Mouse (Mus musculus) embryonic facial prominence, embryonic 15.5 days (tissue): ENCODE results near the gene Gm12248. TPM values are rescaled to one million over a fixed set of nuclear protein-coding genes. Genes with fewer than 3 reads are reported as not detected.
"Not testable (repeated sequence)": the region's sequence is repeated elsewhere in the genome, so short reads cannot be mapped to it uniquely, and the experiment has no call there.

Source experiments
- ATAC-seq: fragments of 200-750 bp; cut with Nextera tagmentation; 2 replicates; pipeline ENCODE4 v1.8.0; 2017; ENCODE audit warnings: low read depth, moderate TSS enrichment; ENCODE audit not compliant: insufficient number of reproducible peaks, low FRiP score, low TSS enrichment
- H3K27ac ChIP-seq: fragments of 300-500 bp; sonication (generic); replicated peaks from 2 replicates; pipeline ENCODE4 v1.5.1; 2015; ENCODE audit warnings: mild to moderate bottlenecking, inconsistent platforms
- H3K27me3 ChIP-seq: fragments of 300-500 bp; sonication (generic); 2 replicates; pipeline ENCODE4 v1.6.1; 2015; ENCODE audit warnings: inconsistent platforms
- H3K36me3 ChIP-seq: fragments of 300-500 bp; sonication (generic); 2 replicates; pipeline ENCODE4 v1.6.1; 2015; ENCODE audit warnings: mild to moderate bottlenecking, inconsistent platforms
- H3K4me1 ChIP-seq: fragments of 300-500 bp; sonication (generic); 2 replicates; pipeline ENCODE4 v1.6.1; 2015; ENCODE audit warnings: inconsistent platforms
- H3K4me2 ChIP-seq: fragments of 300-500 bp; sonication (generic); replicated peaks from 2 replicates; pipeline ENCODE4 v1.6.1; 2015; ENCODE audit warnings: mild to moderate bottlenecking, inconsistent platforms
- H3K4me3 ChIP-seq: fragments of 300-500 bp; sonication (generic); replicated peaks from 2 replicates; pipeline ENCODE4 v1.5.1; 2015; ENCODE audit warnings: mild to moderate bottlenecking, inconsistent platforms
- H3K9ac ChIP-seq: fragments of 300-500 bp; sonication (generic); 2 replicates; pipeline ENCODE4 v1.6.1; 2015; ENCODE audit warnings: inconsistent platforms
- H3K9me3 ChIP-seq: fragments of 300-500 bp; sonication (generic); replicated peaks from 2 replicates; pipeline ENCODE4 v1.6.1; 2016; ENCODE audit warnings: inconsistent platforms
- WGBS: fragments of 180-500 bp; shearing (Covaris S2); methylation state at CpG from one replicate; pipeline ENCODE4 v1.1.7; 2015; 5-methylcytosine and 5-hydroxymethylcytosine counted together
- polyA plus RNA-seq: library from polyadenylated mRNA; unstranded; fragments of >200 nt; fragmentation: Nextera tagmentation; extraction: Ambion mirVana; gene quantifications from 2 replicates; pipeline ENCODE4 v1.2.1, GENCODE M21; 2015

Gm12248 gene
- polyA plus RNA-seq, 1 experiment from 2014 or later: not detected

DNA sequence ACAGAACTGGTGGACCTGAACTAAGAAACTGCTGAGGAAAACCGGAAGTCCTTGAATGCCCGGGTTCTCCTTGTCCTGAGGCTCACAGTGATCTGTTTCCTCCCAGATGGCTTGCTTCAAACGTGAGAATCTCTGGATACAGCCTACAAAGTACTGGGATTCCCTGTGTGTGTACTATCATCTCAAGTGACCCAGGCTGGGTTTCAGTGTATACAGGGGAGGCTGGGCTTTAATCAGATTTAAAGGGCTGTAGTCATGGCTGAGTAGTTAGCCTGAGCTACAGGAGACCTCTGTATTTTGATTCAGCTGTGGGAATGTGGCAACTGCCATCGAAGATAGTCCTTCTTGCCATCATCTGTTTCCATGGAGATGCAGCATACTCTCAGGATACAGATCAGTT lies 15.7 kb downstream of the Gm12248 start:
- no peaks in the 10 kb centered on the region for H3K27me3 ChIP-seq
- H3K9ac ChIP-seq: no peak overlapping the region
- H3K36me3 ChIP-seq: no peaks in the 10 kb centered on the region
- H3K4me2 ChIP-seq: no peak overlapping the region
- no peak overlapping the region for H3K4me3 ChIP-seq
- 67% methylated on average over 4 of the region's 4 CpGs for WGBS
- H3K27ac ChIP-seq: no peak overlapping the region
- no peak for ATAC-seq
- no peaks in the 10 kb centered on the region for H3K9me3 ChIP-seq
- no peaks in the 10 kb centered on the region for H3K4me1 ChIP-seq

DNA sequence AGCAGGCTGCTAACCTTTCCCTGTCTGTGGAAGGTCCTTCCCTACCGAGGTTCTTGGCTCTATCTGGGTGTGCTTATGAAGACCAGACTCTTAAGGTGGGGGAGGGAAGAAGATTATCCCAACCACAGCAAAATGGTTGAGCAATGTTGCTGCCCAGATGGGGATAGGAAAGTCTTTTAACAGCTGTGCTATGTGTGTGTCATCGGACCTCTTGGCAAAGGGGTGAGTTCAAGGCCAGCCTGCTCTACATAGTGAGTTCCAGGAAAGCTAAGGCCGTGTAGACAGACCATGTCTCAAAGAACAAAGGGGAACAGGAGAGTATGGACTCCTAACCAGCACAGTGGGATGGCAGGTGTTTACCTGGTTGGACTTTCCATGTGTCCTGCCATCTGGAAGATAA lies 20.0 kb downstream of the Gm12248 start:
- no peak for ATAC-seq

DNA sequence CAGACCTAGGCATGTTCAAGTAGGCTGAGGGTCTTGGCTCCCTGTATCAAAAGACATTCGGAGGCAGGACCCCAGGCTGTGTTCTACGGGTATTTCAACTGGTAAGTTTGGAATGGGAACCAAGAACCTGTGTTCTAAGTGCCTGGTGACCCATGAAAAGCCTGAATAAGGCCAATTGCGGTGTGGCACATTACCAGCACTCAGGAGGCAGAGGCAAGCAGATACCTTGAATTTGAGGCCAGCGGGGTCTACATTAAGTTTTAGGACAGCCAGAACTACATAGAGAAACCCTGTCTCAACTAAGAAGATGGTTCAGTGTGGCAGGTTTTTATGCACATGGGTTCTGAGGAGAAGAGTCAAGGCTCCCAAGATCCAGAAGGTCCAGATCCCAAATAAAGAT lies 27.9 kb downstream of the Gm12248 start:
- no peaks in the 10 kb centered on the region for H3K27me3 ChIP-seq
- H3K4me1 ChIP-seq: 0 out of 2 replicates have a peak, but pooled peaks cover 5% of the 10 kb centered on the region
- no peak overlapping the region for H3K27ac ChIP-seq
- H3K9me3 ChIP-seq: no peaks in the 10 kb centered on the region
- ATAC-seq: no peak
- H3K4me3 ChIP-seq: no peak overlapping the region
- no peak overlapping the region for H3K9ac ChIP-seq
- no peak overlapping the region for H3K4me2 ChIP-seq
- peaks cover 9% of the 10 kb centered on the region for H3K36me3 ChIP-seq
- 86% methylated on average over 4 of the region's 4 CpGs for WGBS

More for the DNA sequence above, 20.0 kb downstream of the Gm12248 start:
- WGBS: 69% methylated on average over 3 of the region's 3 CpGs
- no peaks in the 10 kb centered on the region for H3K36me3 ChIP-seq
- no peaks in the 10 kb centered on the region for H3K9me3 ChIP-seq
- H3K9ac ChIP-seq: no peak overlapping the region
- H3K4me2 ChIP-seq: no peak overlapping the region
- H3K4me1 ChIP-seq: no peaks in the 10 kb centered on the region
- H3K4me3 ChIP-seq: no peak overlapping the region
- H3K27ac ChIP-seq: no peak overlapping the region
- H3K27me3 ChIP-seq: no peaks in the 10 kb centered on the region

DNA sequence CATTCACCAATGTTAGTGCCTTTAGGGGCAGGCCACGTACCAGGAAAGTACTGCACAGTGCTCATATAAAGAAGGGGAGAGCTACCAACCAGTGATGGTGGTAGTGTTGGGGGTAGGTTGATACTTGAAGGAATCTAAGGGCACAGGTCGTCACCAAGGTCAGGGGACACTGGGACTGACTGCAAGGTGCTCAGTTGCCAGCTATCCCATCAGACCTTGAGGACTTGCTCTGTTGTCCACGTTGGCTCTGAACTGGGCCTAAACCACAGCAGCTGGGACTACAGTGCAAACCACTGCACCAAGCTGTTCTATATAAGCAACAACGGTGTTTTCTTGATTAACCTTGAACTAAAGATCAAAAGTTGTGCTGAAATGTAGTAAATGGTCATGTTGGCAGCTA lies 30.3 kb downstream of the Gm12248 start:
- Histone ChIP-seq H3K4me2 (no peak overlapping the region), H3K9ac (no peak overlapping the region), H3K9me3 (no peaks in the 10 kb centered on the region), H3K36me3 (peaks cover 26% of the 10 kb centered on the region), H3K27ac (no peak overlapping the region), H3K4me1 (0 out of 2 replicates have a peak, but pooled peaks cover 5% of the 10 kb centered on the region), H3K4me3 (no peak overlapping the region), H3K27me3 (no peaks in the 10 kb centered on the region)
- 85% methylated on average over 4 of the region's 4 CpGs for WGBS
- no peak for ATAC-seq

DNA sequence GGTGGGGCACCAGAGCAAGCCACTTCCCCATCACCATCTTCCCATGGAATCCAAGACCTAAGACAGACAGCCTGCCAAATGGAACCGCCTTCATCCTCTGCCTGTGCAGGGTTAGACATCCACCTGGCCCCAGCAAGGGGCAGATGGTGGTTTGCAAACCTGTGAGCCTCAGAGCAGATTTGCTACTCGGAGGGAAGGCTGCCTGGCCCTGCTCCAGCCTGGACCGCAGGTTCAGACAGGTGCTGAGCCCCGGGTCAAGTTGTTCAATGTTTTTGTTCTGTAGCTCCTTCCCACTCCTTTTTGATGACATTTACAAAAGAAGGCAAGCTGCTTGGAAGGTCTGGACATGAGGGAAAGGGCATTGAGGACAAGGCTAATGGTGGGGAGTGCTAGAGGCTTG lies 31.7 kb downstream of the Gm12248 start:
- not testable (repeated sequence) for H3K27me3 ChIP-seq, H3K4me3 ChIP-seq, H3K4me2 ChIP-seq, H3K9ac ChIP-seq, H3K9me3 ChIP-seq, H3K27ac ChIP-seq, H3K4me1 ChIP-seq, ATAC-seq
- peaks cover 39% of the 10 kb centered on the region for H3K36me3 ChIP-seq
- WGBS: 69% methylated on average over 4 of the region's 4 CpGs

DNA sequence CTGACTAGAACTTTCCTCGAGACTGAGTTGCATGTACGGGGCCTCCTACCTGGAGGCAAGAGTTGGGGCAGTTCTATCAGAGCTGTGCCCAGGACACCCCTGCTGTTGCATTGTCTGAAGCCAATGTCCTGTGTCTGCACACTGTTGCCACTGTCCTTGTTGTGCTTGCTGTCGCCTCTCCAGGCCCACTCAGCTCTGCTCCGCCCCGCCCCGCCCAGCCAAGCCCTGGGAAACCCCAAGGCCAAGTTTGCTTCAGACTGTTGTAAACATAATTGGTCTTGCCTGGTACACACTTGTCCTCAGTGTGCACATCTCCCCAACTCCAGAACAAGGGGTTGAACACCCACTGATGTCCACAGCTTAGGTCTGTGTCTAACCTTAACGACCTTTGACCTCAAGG lies 33.2 kb downstream of the Gm12248 start:
- not testable (repeated sequence) for H3K9ac ChIP-seq, H3K27ac ChIP-seq, H3K4me2 ChIP-seq, H3K4me1 ChIP-seq, H3K4me3 ChIP-seq, ATAC-seq, H3K27me3 ChIP-seq, H3K9me3 ChIP-seq
- WGBS: 85% methylated on average over 7 of the region's 7 CpGs
- peaks cover 53% of the 10 kb centered on the region for H3K36me3 ChIP-seq

DNA sequence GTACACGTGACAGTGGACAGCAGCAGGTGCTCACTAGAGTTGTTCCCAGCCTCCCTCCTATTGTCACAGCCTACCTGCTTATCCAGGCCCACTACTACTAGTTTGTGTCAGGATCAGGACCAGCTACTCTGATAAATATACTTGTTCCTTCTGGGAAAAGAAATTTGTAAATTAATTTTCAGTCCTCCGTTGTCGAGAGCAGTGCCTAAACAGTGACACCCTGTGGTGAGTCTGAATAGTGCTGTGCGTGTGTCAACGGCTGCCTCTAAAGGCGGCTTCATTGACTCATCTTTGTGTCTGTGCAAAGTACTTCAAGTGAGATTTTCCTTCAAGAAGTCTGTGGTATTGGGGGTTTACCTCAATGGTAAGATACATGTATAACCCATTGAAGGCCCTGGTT lies 35.5 kb downstream of the Gm12248 start:
- Histone ChIP-seq H3K9me3 (no peaks in the 10 kb centered on the region), H3K4me1 (no peaks in the 10 kb centered on the region), H3K27me3 (no peaks in the 10 kb centered on the region), H3K27ac (no peak overlapping the region), H3K9ac (no peak overlapping the region), H3K4me3 (no peak overlapping the region), H3K4me2 (no peak overlapping the region), H3K36me3 (peaks cover 73% of the 10 kb centered on the region)
- WGBS: 46% methylated on average over 6 of the region's 6 CpGs
- ATAC-seq: no peak

DNA sequence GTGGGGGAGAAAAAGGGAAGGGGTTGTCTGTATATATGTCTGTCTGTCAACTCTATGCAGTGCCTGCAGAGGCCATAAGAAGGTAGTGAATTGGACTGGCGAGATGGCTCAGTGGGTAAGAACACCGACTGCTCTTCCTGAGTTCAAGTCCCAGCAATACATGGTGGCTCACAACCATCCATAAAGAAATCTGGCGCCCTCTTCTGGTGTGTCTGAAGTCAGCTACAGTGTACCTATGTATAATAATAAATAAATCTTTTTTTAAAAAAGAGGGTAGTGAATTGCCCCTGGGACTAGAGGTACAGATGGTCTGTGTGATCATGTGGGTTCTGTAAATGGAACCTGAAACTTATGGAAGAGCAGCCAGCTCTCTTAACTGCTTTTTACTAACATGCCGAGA lies 46.5 kb downstream of the Gm12248 start:
- Histone ChIP-seq H3K4me3 (no peak overlapping the region), H3K27ac (no peak overlapping the region), H3K27me3 (no peaks in the 10 kb centered on the region), H3K9me3 (no peaks in the 10 kb centered on the region), H3K4me2 (no peak overlapping the region), H3K36me3 (peaks cover 87% of the 10 kb centered on the region), H3K9ac (no peak overlapping the region), H3K4me1 (no peaks in the 10 kb centered on the region)
- WGBS: 67% methylated on average over 4 of the region's 4 CpGs
- ATAC-seq: no peak

DNA sequence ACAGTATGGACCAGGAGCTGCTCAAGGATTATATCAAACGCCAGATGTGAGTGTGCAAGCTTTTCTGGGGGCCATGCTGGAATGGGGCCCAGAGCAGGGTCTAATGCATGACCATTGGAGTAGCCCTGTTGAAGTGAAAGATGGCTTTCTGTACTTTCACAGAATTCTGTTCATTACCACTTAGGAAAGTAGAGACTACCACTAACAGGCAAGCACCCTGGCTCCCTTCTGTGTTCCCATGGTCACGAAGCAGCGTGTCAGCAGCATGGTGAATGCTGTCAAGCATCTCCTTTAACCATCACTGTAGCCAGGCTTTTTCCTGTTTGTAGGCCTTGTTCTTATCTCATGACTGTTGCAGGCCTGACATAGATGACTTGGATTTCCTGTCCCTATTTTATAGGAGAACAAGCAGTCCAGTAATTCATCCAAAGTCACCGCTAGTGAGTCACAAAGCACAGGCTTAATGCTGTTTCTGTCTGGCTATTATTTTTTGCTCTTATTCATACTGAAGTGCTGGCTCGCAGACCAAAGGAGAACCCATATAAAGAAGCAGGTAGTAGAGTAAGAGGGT lies 50.0 kb downstream of the Gm12248 start:
- H3K9ac ChIP-seq: no peak overlapping the region
- peaks cover 52% of the 10 kb centered on the region for H3K36me3 ChIP-seq
- H3K4me1 ChIP-seq: no peaks in the 10 kb centered on the region
- H3K4me2 ChIP-seq: no peak overlapping the region
- no peak overlapping the region for H3K27ac ChIP-seq
- no peaks in the 10 kb centered on the region for H3K9me3 ChIP-seq
- ATAC-seq: no peak; the same call in 1 of the 2 replicates
- 93% methylated on average over 5 of the region's 5 CpGs for WGBS
- no peak overlapping the region for H3K4me3 ChIP-seq
- no peaks in the 10 kb centered on the region for H3K27me3 ChIP-seq

DNA sequence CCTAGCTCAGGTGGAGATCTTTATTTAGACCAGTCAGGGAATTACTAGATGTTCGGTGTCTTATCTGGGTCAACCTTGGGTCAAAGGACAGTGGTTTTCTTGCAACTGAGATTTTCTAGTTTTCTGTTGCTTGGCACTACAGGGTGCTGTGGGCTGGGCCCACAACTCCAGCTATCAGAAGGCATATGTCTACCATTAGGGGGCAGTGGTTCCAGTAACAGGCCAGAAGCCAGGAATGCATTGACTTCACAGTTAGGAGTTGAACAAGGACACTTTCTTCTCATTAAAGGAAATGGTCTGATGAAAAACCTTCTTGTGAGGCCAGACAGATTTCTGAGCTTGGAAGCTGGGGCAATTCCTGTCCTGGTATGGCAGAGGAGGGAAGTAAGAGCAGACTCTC lies 53.9 kb downstream of the Gm12248 start:
- H3K9ac ChIP-seq: no peak overlapping the region
- H3K36me3 ChIP-seq: peaks cover 22% of the 10 kb centered on the region; the same call in 1 of the 2 replicates
- H3K4me3 ChIP-seq: no peak overlapping the region
- H3K4me1 ChIP-seq: no peaks in the 10 kb centered on the region
- no peak overlapping the region for H3K27ac ChIP-seq
- H3K27me3 ChIP-seq: no peaks in the 10 kb centered on the region
- H3K4me2 ChIP-seq: no peak overlapping the region
- no peaks in the 10 kb centered on the region for H3K9me3 ChIP-seq
- ATAC-seq: no peak
- 78% methylated on average over 1 of the region's 1 CpGs for WGBS

DNA sequence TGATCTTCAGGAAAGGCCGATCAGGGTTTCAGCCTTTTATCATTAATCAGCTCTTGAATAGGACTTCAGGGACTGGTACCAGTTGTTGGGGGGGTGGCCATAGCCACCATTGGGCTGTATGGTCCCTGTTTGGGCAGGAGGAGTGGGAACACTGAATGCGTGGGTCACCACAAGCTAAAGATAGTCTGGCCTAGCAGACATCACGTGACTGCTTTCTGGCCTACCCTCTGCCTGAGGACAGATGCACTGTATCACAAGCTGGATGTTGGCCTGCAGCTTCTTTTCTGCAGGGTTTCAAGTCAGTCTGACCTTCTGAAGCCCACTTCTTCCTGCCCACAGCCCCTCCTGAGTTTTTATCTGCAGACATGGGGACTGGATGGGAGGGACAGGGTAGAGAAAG lies 59.3 kb downstream of the Gm12248 start:
- Histone ChIP-seq H3K36me3 (no peaks in the 10 kb centered on the region), H3K4me3 (no peak overlapping the region), H3K4me2 (no peak overlapping the region), H3K9ac (no peak overlapping the region), H3K27me3 (no peaks in the 10 kb centered on the region), H3K9me3 (no peaks in the 10 kb centered on the region), H3K4me1 (peaks cover 15% of the 10 kb centered on the region), H3K27ac (no peak overlapping the region)
- ATAC-seq: no peak
- WGBS: 77% methylated on average over 3 of the region's 3 CpGs

DNA sequence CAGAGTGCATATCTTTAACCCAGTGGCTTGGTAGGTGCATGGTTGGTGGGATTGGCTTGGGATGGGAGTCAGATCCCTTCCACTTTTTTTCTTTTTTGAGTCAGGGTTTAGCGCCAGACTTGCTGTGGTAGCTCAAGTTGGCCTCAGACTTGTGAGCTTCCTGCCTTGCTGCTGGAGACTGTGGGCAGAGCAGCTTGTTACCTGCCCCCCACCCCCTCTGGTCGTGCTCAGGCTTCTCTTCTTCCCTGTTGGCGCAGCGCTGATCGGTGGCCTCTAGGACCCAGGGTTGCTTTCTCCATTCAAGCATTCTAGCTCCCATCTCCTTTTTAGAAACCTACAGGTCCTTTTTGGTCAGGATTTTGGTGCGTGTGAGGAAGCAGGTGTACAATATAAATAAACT lies 61.8 kb downstream of the Gm12248 start:
- Histone ChIP-seq H3K4me1 (peaks cover 15% of the 10 kb centered on the region), H3K9me3 (no peaks in the 10 kb centered on the region), H3K36me3 (no peaks in the 10 kb centered on the region), H3K27me3 (no peaks in the 10 kb centered on the region), H3K4me3 (no peak overlapping the region), H3K27ac (no peak overlapping the region), H3K4me2 (no peak overlapping the region), H3K9ac (no peak overlapping the region)
- ATAC-seq: no peak
- 67% methylated on average over 6 of the region's 6 CpGs for WGBS
